Mouse (Mus musculus): ENCODE measurements around the gene Ahcyl1.
"Not testable (repeated sequence)": the region's sequence is repeated elsewhere in the genome, so short reads cannot be mapped to it uniquely, and the experiment has no call there.

DNA sequence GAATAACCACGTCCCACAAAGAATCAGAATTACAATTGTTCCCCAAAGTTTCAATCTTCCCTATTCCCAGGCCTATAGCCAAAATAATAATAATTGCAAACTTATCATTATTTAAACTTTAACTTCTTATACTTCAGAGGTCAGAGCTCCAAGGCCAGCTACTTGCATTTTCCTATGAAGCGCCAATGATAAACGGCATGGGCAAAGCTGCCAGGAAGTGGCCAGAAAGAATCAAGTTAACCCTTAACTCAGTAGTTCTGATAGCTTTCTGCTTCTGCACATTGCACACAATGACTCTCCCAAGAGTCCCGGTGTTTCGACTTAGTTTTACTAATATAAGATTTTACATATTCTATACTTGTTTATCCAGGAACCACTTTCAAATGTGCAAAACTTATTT lies 46.1 kb downstream of the Ahcyl1 start:
- TF ChIP-seq CTCF (IDR thresholded peaks at IDR 0.05; ENCODE audit: borderline replicate concordance, insufficient read depth, low read length); POLR2A (IDR thresholded peaks at IDR 0.05; ENCODE audit: low read depth, low read length): not testable (repeated sequence)
